Mouse (Mus musculus) midbrain, embryonic 10.5 days (tissue): ENCODE data around the gene Rab26. TPM values are rescaled to one million over a fixed set of nuclear protein-coding genes. Genes with fewer than 3 reads are reported as not detected.

ENCODE experiments used
- DNase-seq: peaks from one replicate; pipeline ENCODE4 v3.0.0-alpha.2; 2017; ENCODE audit warnings: low spot score
- H3K27ac ChIP-seq: fragments of 300-500 bp; sonication (generic); replicated peaks from 2 replicates; pipeline ENCODE4 v1.5.1; 2016; ENCODE audit warnings: mild to moderate bottlenecking
- H3K27me3 ChIP-seq: fragments of 300-500 bp; sonication (generic); 2 replicates; pipeline ENCODE4 v1.6.1; 2016; ENCODE audit warnings: low read depth, mild to moderate bottlenecking; ENCODE audit not compliant: poor library complexity, severe bottlenecking
- H3K36me3 ChIP-seq: fragments of 300-500 bp; sonication (generic); 2 replicates; pipeline ENCODE4 v1.6.1; 2016; ENCODE audit warnings: mild to moderate bottlenecking, moderate library complexity
- H3K4me1 ChIP-seq: fragments of 300-500 bp; sonication (generic); 2 replicates; pipeline ENCODE4 v1.6.1; 2016
- H3K4me3 ChIP-seq: fragments of 300-500 bp; sonication (generic); 2 replicates; pipeline ENCODE4 v1.5.1; 2016; ENCODE audit warnings: mild to moderate bottlenecking, moderate library complexity
- H3K9me3 ChIP-seq: fragments of 300-500 bp; sonication (generic); replicated peaks from 2 replicates; pipeline ENCODE4 v1.6.1; 2016; ENCODE audit warnings: mild to moderate bottlenecking
- WGBS: fragments of 180-500 bp; shearing (Covaris S2); methylation state at CpG from one replicate; pipeline ENCODE4 v1.1.7; 2016; 5-methylcytosine and 5-hydroxymethylcytosine counted together
- polyA plus RNA-seq: library from polyadenylated mRNA; unstranded; fragments of >200 nt; fragmentation: Nextera tagmentation; extraction: Ambion mirVana; gene quantifications from 2 replicates; pipeline ENCODE4 v1.2.1, GENCODE M21; 2016

Rab26 gene
- polyA plus RNA-seq, 1 experiment from 2014 or later: 2.1 TPM

DNA sequence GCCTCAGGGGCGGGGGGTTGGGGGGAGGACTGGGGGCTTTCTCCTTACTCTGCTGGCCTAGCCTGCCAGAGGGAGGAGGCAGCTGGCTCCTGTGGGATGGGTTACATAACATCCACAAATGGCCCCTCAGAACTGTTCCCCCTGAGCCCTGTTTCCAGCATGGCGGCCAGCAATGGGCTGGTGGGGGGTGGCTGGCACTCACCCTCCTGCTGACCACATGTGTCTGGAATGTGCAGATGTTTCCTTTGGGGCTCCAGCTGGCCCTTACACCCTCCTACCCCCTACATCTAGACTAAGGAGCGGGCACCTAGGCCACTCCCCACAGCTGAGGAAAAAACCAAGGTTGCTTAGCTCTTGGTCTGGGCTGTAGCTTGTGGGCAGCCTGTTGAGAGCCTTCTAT lies 25.1 kb upstream of the Rab26 start:
- Histone ChIP-seq H3K9me3 (no peaks in the 10 kb centered on the region), H3K4me3 (peak overlapping the region; percentile 5), H3K36me3 (peaks cover 8% of the 10 kb centered on the region), H3K27me3 (no peaks in the 10 kb centered on the region), H3K27ac (peak overlapping the region; percentile 86), H3K4me1 (peaks cover 28% of the 10 kb centered on the region)
- peak; percentile 23 for DNase-seq
- 60% methylated on average over 3 of the region's 3 CpGs for WGBS

DNA sequence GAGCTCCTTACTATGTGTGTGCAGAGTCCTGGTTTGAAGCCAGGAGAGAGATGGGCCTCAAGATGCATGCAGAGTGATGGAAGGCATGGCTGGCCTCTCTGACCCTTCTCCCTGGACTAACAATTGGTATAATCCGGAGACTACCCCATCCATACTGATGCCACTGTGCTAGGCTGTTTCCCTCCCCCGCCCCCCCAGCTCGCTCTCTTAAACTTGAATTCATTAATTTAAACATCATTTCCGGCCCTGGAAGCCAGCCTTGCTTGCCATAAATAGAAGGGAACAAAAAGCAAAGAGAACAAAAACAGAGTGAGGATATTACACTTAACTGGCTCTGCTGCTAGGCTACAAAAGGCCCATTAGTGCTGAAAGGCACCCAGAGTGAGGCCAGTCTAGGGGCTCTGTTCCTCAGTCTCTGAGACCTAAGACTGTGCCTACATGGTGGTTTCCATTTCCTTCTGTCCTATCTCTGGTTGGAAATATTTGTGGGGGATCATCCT lies 24.6 kb upstream of the Rab26 start:
- Histone ChIP-seq H3K27ac (peak overlapping the region; percentile 86), H3K27me3 (no peaks in the 10 kb centered on the region), H3K36me3 (peaks cover 8% of the 10 kb centered on the region), H3K9me3 (no peaks in the 10 kb centered on the region), H3K4me1 (peaks cover 28% of the 10 kb centered on the region), H3K4me3 (peak overlapping the region; percentile 5)
- 39% methylated on average over 4 of the region's 4 CpGs for WGBS
- peak; percentile 38 for DNase-seq

DNA sequence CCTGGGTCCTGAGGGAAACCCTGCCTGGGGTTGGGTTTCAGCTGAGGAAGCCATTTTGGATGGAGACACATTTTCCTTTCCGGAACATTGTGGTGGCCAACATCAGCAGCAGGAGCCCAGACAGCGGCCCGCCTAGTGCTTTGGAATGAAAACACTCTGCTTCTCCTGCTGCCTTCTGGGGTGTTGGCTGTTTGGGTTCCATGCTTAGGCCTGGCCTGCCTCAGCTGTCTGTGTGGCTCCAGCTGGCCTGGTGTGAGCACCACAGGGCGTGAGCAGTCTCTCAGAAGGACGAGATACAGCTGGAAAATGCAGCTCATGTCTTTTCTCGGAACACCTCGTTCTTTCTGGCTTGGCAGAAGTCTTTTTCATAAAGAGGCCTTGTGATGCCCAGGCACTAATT lies 23.1 kb upstream of the Rab26 start:
- Histone ChIP-seq H3K4me1 (peaks cover 32% of the 10 kb centered on the region), H3K4me3 (peak overlapping the region; percentile 10; the same call in 1 of the 2 replicates), H3K9me3 (no peaks in the 10 kb centered on the region), H3K36me3 (peaks cover 8% of the 10 kb centered on the region), H3K27ac (0 out of 2 replicates have a peak overlapping the region, but pooled peaks have one; percentile 33), H3K27me3 (no peaks in the 10 kb centered on the region)
- WGBS: 86% methylated on average over 7 of the region's 7 CpGs
- no peak for DNase-seq

DNA sequence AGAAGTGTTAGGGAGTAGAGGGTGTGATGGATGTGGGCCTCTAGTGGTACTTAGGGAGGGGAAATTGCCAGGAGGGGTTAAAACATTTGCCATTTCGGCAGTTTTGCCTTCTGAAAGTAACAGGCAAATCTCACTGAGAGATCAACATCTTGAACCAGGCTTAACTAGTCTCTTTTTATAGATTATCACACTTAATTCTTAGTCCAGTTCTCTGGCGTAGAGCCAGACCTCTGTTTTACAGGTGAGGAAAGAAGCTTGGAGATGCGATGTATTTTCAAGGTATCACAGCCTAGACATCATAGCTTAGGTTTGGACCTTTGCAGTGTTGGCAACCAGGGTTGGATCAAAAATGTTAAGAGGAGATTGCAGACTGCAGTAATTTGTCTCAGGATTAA lies 17.0 kb upstream of the Rab26 start:
- peaks cover 39% of the 10 kb centered on the region for H3K4me1 ChIP-seq
- H3K36me3 ChIP-seq: 0 out of 2 replicates have a peak, but pooled peaks cover 3% of the 10 kb centered on the region
- H3K9me3 ChIP-seq: no peaks in the 10 kb centered on the region
- H3K4me3 ChIP-seq: peak overlapping the region; percentile 89
- peak overlapping the region; percentile 98 for H3K27ac ChIP-seq
- 63% methylated on average over 3 of the region's 3 CpGs for WGBS
- H3K27me3 ChIP-seq: peaks cover 25% of the 10 kb centered on the region
- no peak for DNase-seq

DNA sequence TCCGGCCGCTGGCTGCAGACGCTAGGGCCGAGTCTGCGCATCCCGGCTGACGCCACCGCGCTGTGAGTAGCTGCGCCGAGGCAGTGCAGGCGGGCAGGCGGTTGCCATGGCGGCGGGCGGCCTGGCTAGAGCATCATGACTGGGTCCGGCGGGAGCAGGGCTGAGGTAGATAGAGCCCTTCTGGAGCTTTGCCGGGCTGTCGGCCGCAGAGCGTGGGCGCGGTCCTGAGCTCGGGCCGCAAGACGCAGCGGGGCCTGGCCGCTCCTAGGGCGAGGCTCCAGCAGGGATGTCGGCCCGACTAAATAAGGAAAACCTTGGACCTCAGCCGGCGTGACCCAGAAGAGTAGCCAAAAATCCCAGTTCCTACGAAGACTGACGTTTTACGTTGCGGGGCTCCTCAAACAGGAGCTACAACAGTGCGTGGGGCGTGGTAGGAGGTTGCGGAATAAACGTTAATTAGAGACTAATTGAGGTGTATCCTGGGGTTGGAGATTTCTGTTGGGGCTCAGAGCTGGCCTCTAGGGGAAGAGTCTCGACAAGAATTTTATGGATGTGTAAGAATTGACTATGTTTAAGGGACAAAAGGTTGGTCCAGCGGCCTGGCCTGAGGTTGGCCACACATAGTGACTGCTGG lies 16.5 kb upstream of the Rab26 start:
- H3K4me1 ChIP-seq: peaks cover 39% of the 10 kb centered on the region
- H3K27ac ChIP-seq: peak overlapping the region; percentile 98
- H3K27me3 ChIP-seq: peaks cover 28% of the 10 kb centered on the region
- H3K4me3 ChIP-seq: peak overlapping the region; percentile 89
- under 1% methylated on average over 44 of the region's 44 CpGs for WGBS
- H3K9me3 ChIP-seq: no peaks in the 10 kb centered on the region
- peak; percentile 89 for DNase-seq
- H3K36me3 ChIP-seq: 0 out of 2 replicates have a peak, but pooled peaks cover 3% of the 10 kb centered on the region

DNA sequence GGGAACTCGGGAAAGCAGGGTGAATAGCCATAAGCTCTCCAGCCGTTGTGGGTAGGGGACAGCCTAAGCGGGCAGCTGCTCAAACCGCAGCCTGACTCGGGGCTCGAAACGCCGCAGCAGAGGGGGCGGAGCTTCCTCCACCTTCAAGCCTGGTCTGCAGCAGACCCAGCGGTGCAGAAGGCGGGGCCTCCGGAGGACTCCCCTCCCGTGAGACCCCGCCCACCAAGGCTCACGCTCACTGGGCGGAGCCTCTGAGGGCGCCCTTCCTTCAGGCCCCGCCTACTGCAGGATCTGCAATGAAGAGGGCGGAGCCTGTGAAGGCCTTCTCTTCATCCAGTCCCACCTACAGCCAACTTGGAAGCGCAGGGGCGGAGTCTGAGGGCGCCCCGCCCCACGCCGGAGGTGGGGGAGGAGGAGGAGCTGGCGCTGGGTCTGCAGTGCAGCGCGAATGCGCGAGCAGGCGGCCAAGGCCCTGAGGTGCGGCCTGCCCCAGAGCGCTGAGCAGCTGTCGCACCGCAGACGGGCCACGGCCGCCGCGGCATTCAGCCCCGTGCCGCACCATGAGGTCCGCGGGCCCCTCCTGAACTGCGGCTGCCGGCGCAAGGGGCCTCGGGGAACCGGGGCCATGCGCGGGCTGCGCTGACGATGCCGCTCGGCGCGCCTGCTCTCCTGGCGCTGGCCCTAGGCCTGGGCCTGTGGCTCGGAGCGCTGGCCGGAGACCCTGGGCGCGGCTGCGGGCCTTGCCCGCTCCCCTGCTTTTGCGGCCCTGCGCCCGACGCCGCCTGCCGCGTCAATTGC lies 15.8 kb upstream of the Rab26 start, which contains the start of gene Pkd1:
Gene Pkd1 (plus strand): TSS at position 217 of the 798 bp plus-strand sequence.
- Histone ChIP-seq H3K4me1 (peaks cover 40% of the 10 kb centered on the region), H3K27me3 (peaks cover 30% of the 10 kb centered on the region), H3K4me3 (peak within 1 kb of the TSS; percentile 89), H3K36me3 (0 out of 2 replicates have a peak, but pooled peaks cover 3% of the 10 kb centered on the region), H3K9me3 (no peaks in the 10 kb centered on the region), H3K27ac (peak within 1 kb of the TSS; percentile 98)
- DNase-seq: peak; percentile 100
- under 1% methylated on average over 72 of the region's 72 CpGs for WGBS

DNA sequence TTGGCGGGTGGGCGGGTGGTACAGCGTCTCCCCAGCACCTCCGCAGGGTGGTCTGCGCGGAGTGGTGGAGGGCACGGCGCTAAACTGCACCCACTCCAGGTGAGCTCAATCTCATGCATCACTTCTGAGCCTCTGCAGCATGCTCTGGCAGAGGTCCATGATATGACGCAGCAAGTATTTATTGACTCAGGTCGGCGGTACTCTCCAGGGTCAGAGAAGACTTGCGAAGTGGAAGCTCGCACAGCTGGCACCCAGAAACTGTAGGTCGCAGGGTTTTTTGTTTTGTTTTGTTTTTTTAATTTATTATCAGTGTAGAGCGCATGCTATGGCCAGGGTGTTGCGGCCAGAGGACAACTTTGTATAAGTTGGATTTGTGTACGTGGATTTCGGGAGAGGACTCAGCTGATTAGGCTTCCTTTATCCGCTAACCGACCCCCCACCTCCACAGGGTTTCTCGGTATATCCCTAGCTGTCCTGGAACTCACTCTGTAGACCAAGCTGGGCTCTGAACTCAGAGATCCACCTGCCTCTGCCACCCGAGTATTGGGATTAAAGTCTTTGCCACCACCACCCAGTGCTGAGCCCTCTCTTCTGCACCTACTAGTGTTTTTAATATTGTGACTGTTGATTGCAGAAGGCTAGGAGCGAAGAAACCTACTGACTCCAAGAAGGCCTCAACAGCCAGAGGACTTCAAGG lies 15.1 kb upstream of the Rab26 start:
- 5% methylated on average over 23 of the region's 23 CpGs for WGBS
- peak; percentile 34 for DNase-seq
- Histone ChIP-seq H3K4me1 (peaks cover 44% of the 10 kb centered on the region), H3K4me3 (peak overlapping the region; percentile 89), H3K9me3 (no peaks in the 10 kb centered on the region), H3K36me3 (0 out of 2 replicates have a peak, but pooled peaks cover 3% of the 10 kb centered on the region), H3K27me3 (peaks cover 36% of the 10 kb centered on the region), H3K27ac (peak overlapping the region; percentile 98)

DNA sequence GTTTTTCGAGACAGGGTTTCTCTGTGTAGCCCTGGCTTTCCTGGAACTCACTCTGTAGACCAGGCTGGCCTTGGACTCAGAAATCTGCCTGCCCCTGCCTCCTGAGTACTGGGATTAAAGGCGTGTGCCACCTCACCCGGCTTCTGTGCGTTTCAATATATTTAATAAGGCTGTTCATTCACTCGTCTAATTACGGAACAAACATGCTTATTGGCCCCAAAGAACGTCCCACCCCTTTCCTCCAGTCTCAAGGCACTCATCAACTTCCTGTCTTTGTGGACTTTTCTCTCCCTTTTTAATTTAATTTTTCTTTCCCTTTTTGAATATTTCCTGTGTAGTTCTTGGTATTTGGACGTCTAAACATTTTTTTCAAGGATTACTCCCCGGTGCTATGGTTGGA lies 14.4 kb upstream of the Rab26 start:
- 45% methylated on average over 9 of the region's 9 CpGs for WGBS

GRCm38 (mm10) chr17:24546234-24546633 lies 12.2 kb upstream of the Rab26 start:
- 0 out of 2 replicates have a peak, but pooled peaks cover 3% of the 10 kb centered on the region for H3K36me3 ChIP-seq
- no peak for DNase-seq
- H3K4me1 ChIP-seq: peaks cover 32% of the 10 kb centered on the region
- peaks cover 36% of the 10 kb centered on the region for H3K27me3 ChIP-seq
- 85% methylated on average over 3 of the region's 3 CpGs for WGBS
- no peak overlapping the region for H3K4me3 ChIP-seq
- H3K27ac ChIP-seq: no peak overlapping the region
- H3K9me3 ChIP-seq: no peaks in the 10 kb centered on the region

More for the DNA sequence above, 14.4 kb upstream of the Rab26 start:
- H3K4me3 ChIP-seq: peak overlapping the region; percentile 89; the same call in 1 of the 2 replicates
- H3K27ac ChIP-seq: no peak overlapping the region
- H3K9me3 ChIP-seq: no peaks in the 10 kb centered on the region
- 0 out of 2 replicates have a peak, but pooled peaks cover 3% of the 10 kb centered on the region for H3K36me3 ChIP-seq
- H3K27me3 ChIP-seq: peaks cover 36% of the 10 kb centered on the region
- peaks cover 44% of the 10 kb centered on the region for H3K4me1 ChIP-seq
- DNase-seq: no peak

- no peaks in the 10 kb centered on the region for H3K9me3 ChIP-seq
- H3K4me1 ChIP-seq: peaks cover 22% of the 10 kb centered on the region
- no peak overlapping the region for H3K27ac ChIP-seq
- peaks cover 36% of the 10 kb centered on the region for H3K27me3 ChIP-seq
- 86% methylated on average over 2 of the region's 2 CpGs for WGBS
- 0 out of 2 replicates have a peak, but pooled peaks cover 3% of the 10 kb centered on the region for H3K36me3 ChIP-seq
- no peak overlapping the region for H3K4me3 ChIP-seq
- DNase-seq: no peak
Observed at GRCm38 (mm10) chr17:24545247-24545646, 11.2 kb upstream of the Rab26 start.

DNA sequence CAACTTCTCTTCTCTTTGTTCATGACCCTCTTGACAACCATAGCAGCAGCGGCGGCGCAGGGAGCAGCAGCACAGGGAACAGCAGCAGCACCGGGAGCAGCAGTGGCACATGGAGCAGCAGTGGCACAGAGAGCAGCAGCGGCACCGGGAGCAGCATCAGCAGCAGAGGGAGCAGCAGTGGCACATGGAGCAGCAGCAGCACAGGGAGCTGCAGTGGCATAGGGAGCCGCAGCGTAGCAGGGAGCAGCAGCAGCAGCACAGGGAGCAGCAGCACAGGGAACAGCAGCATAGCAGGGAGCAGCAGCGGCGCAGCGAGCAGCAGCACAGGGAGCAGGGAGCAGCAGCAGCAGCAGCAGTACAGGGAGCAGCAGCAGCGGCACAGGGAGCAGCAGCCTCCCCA lies 10.6 kb upstream of the Rab26 start:
- Histone ChIP-seq H3K4me3 (peak overlapping the region; percentile 39), H3K4me1 (peaks cover 16% of the 10 kb centered on the region), H3K9me3 (no peaks in the 10 kb centered on the region), H3K27me3 (peaks cover 36% of the 10 kb centered on the region), H3K36me3 (no peaks in the 10 kb centered on the region), H3K27ac (peak overlapping the region; percentile 59)
- 22% methylated on average over 12 of the region's 12 CpGs for WGBS
- DNase-seq: peak; percentile 29

- H3K4me3 ChIP-seq: no peak overlapping the region
- WGBS: 9% methylated on average over 3 of the region's 3 CpGs
Observed at GRCm38 (mm10) chr17:24540375-24540774, 6.4 kb upstream of the Rab26 start.

More at GRCm38 (mm10) chr17:24540375-24540774, 6.4 kb upstream of the Rab26 start:
- no peaks in the 10 kb centered on the region for H3K9me3 ChIP-seq
- H3K27me3 ChIP-seq: peaks cover 9% of the 10 kb centered on the region
- H3K36me3 ChIP-seq: no peaks in the 10 kb centered on the region
- H3K27ac ChIP-seq: no peak overlapping the region
- H3K4me1 ChIP-seq: peaks cover 19% of the 10 kb centered on the region
- DNase-seq: peak; percentile 44
